Mouse (Mus musculus): Measurements from ENCODE around the gene Polr2b. TPM values are rescaled to one million over a fixed set of nuclear protein-coding genes. Genes with fewer than 3 reads are reported as not detected.

Polr2b gene
- polyA plus RNA-seq, 1 experiment from 2014 or later, result 115 TPM

GRCm38 (mm10) chr5:77307821-77308553 is 2.0 kb upstream of the Polr2b start:
- WGBS, result 82% methylated on average over 5 of the region's 5 CpGs
- Histone ChIP-seq H3K27ac (ENCODE audit: low read depth, low read length) (no peak overlapping the region), H3K4me1 (replicated peaks; ENCODE audit: control insufficient read depth, insufficient read depth, low read length) (0 out of 2 replicates have a peak, but pooled peaks cover 6% of the 10 kb centered on the region), H3K9ac (ENCODE audit: low read length) (0 out of 2 replicates have a peak overlapping the region, but pooled peaks have one; percentile 4), H3K4me3 (ENCODE audit: low read depth, low read length) (peak overlapping the region; percentile 87), H3K36me3 (ENCODE audit: control insufficient read depth, insufficient read depth, low read length) (no peaks in the 10 kb centered on the region; the same call in 1 of the 2 replicates), H3K9me3 (ENCODE audit: control insufficient read depth, low read length) (no peaks in the 10 kb centered on the region), H3K4me2 (ENCODE audit: low read depth, low read length, severe bottlenecking) (peak overlapping the region; percentile 99), H3K27me3 (ENCODE audit: control insufficient read depth, insufficient read depth, low read length) (no peaks in the 10 kb centered on the region)
- DNase-seq (ENCODE audit: low spot score) (no peak), ATAC-seq (replicated peaks; ENCODE audit: low FRiP score) (no peak)

- Histone ChIP-seq H3K9ac (ENCODE audit: low read length) (peak overlapping the region; percentile 79), H3K27me3 (ENCODE audit: control insufficient read depth, insufficient read depth, low read length) (no peaks in the 10 kb centered on the region), H3K4me2 (ENCODE audit: low read depth, low read length, severe bottlenecking) (peak overlapping the region; percentile 99), H3K36me3 (ENCODE audit: control insufficient read depth, insufficient read depth, low read length) (no peaks in the 10 kb centered on the region; the same call in 1 of the 2 replicates), H3K4me1 (replicated peaks; ENCODE audit: control insufficient read depth, insufficient read depth, low read length) (0 out of 2 replicates have a peak, but pooled peaks cover 6% of the 10 kb centered on the region), H3K9me3 (ENCODE audit: control insufficient read depth, low read length) (no peaks in the 10 kb centered on the region), H3K27ac (ENCODE audit: low read depth, low read length) (peak overlapping the region; percentile 87; the same call in 1 of the 2 replicates), H3K4me3 (ENCODE audit: low read depth, low read length) (peak overlapping the region; percentile 87)
- under 1% methylated on average over 76 of the region's 76 CpGs for WGBS
- DNase-seq (ENCODE audit: low spot score) (peak; percentile 78), ATAC-seq (replicated peaks; ENCODE audit: low FRiP score) (peak; percentile 28)
Measured at GRCm38 (mm10) chr5:77309051-77309906, 668 bp upstream of the Polr2b start.

GRCm38 (mm10) chr5:77314206-77314605 is 4.3 kb downstream of the Polr2b start:
- Histone ChIP-seq H3K4me1 (replicated peaks; ENCODE audit: control insufficient read depth, insufficient read depth, low read length) (no peaks in the 10 kb centered on the region), H3K4me2 (ENCODE audit: low read depth, low read length, severe bottlenecking) (no peak overlapping the region), H3K27ac (ENCODE audit: low read depth, low read length) (no peak overlapping the region), H3K9me3 (ENCODE audit: control insufficient read depth, low read length) (no peaks in the 10 kb centered on the region), H3K4me3 (ENCODE audit: low read depth, low read length) (no peak overlapping the region), H3K36me3 (ENCODE audit: control insufficient read depth, insufficient read depth, low read length) (peaks cover 3% of the 10 kb centered on the region; the same call in 1 of the 2 replicates), H3K9ac (ENCODE audit: low read length) (no peak overlapping the region), H3K27me3 (ENCODE audit: control insufficient read depth, insufficient read depth, low read length) (no peaks in the 10 kb centered on the region)
- ATAC-seq (replicated peaks; ENCODE audit: low FRiP score) (no peak), DNase-seq (ENCODE audit: low spot score) (no peak)
- WGBS, result 94% methylated on average over 4 of the region's 4 CpGs

- Histone ChIP-seq H3K36me3 (ENCODE audit: control insufficient read depth, insufficient read depth, low read length) (peaks cover 3% of the 10 kb centered on the region; the same call in 1 of the 2 replicates), H3K27me3 (ENCODE audit: control insufficient read depth, insufficient read depth, low read length) (no peaks in the 10 kb centered on the region), H3K27ac (ENCODE audit: low read depth, low read length) (no peak overlapping the region), H3K4me1 (replicated peaks; ENCODE audit: control insufficient read depth, insufficient read depth, low read length) (no peaks in the 10 kb centered on the region), H3K9me3 (ENCODE audit: control insufficient read depth, low read length) (no peaks in the 10 kb centered on the region), H3K4me3 (ENCODE audit: low read depth, low read length) (no peak overlapping the region), H3K9ac (ENCODE audit: low read length) (no peak overlapping the region), H3K4me2 (ENCODE audit: low read depth, low read length, severe bottlenecking) (no peak overlapping the region)
- ATAC-seq (replicated peaks; ENCODE audit: low FRiP score), result no peak
- 95% methylated on average over 6 of the region's 6 CpGs for WGBS
- DNase-seq (ENCODE audit: low spot score), result no peak
Measured at GRCm38 (mm10) chr5:77314986-77315385, 5.0 kb downstream of the Polr2b start.

GRCm38 (mm10) chr5:77324936-77325335 is 15.0 kb downstream of the Polr2b start:
- Histone ChIP-seq H3K36me3 (ENCODE audit: control insufficient read depth, insufficient read depth, low read length) (peaks cover 21% of the 10 kb centered on the region), H3K4me2 (ENCODE audit: low read depth, low read length, severe bottlenecking) (no peak overlapping the region), H3K9ac (ENCODE audit: low read length) (no peak overlapping the region), H3K27ac (ENCODE audit: low read depth, low read length) (no peak overlapping the region), H3K4me3 (ENCODE audit: low read depth, low read length) (no peak overlapping the region), H3K4me1 (replicated peaks; ENCODE audit: control insufficient read depth, insufficient read depth, low read length) (no peaks in the 10 kb centered on the region), H3K27me3 (ENCODE audit: control insufficient read depth, insufficient read depth, low read length) (no peaks in the 10 kb centered on the region), H3K9me3 (ENCODE audit: control insufficient read depth, low read length) (no peaks in the 10 kb centered on the region)
- WGBS, result 86% methylated on average over 1 of the region's 1 CpGs
- DNase-seq (ENCODE audit: low spot score) (no peak), ATAC-seq (replicated peaks; ENCODE audit: low FRiP score) (no peak)

GRCm38 (mm10) chr5:77330154-77330553 is 20.2 kb downstream of the Polr2b start:
- no peaks in the 10 kb centered on the region for H3K9me3 ChIP-seq (ENCODE audit: control insufficient read depth, low read length)
- no peak overlapping the region for H3K27ac ChIP-seq (ENCODE audit: low read depth, low read length)
- H3K4me3 ChIP-seq (ENCODE audit: low read depth, low read length), result no peak overlapping the region
- H3K9ac ChIP-seq (ENCODE audit: low read length), result no peak overlapping the region
- no peak overlapping the region for H3K4me2 ChIP-seq (ENCODE audit: low read depth, low read length, severe bottlenecking)
- H3K36me3 ChIP-seq (ENCODE audit: control insufficient read depth, insufficient read depth, low read length), result peaks cover 12% of the 10 kb centered on the region; the same call in 1 of the 2 replicates
- DNase-seq (ENCODE audit: low spot score), result no peak
- no peaks in the 10 kb centered on the region for H3K4me1 ChIP-seq (replicated peaks; ENCODE audit: control insufficient read depth, insufficient read depth, low read length)
- no peaks in the 10 kb centered on the region for H3K27me3 ChIP-seq (ENCODE audit: control insufficient read depth, insufficient read depth, low read length)
- ATAC-seq (replicated peaks; ENCODE audit: low FRiP score), result no peak
- WGBS, result 85% methylated on average over 5 of the region's 5 CpGs

- H3K9ac ChIP-seq (ENCODE audit: low read length), result no peak overlapping the region
- H3K4me2 ChIP-seq (ENCODE audit: low read depth, low read length, severe bottlenecking), result no peak overlapping the region
- H3K36me3 ChIP-seq (ENCODE audit: control insufficient read depth, insufficient read depth, low read length), result peaks cover 21% of the 10 kb centered on the region
- no peak overlapping the region for H3K27ac ChIP-seq (ENCODE audit: low read depth, low read length)
- no peaks in the 10 kb centered on the region for H3K4me1 ChIP-seq (replicated peaks; ENCODE audit: control insufficient read depth, insufficient read depth, low read length)
- H3K4me3 ChIP-seq (ENCODE audit: low read depth, low read length), result no peak overlapping the region
- H3K27me3 ChIP-seq (ENCODE audit: control insufficient read depth, insufficient read depth, low read length), result no peaks in the 10 kb centered on the region
- no peak for DNase-seq (ENCODE audit: low spot score)
- no peaks in the 10 kb centered on the region for H3K9me3 ChIP-seq (ENCODE audit: control insufficient read depth, low read length)
- no peak for ATAC-seq (replicated peaks; ENCODE audit: low FRiP score)
- 87% methylated on average over 4 of the region's 4 CpGs for WGBS
Measured at GRCm38 (mm10) chr5:77340033-77340432, 30.1 kb downstream of the Polr2b start.

GRCm38 (mm10) chr5:77348901-77349300 is 39.0 kb downstream of the Polr2b start:
- Histone ChIP-seq H3K4me1 (replicated peaks; ENCODE audit: control insufficient read depth, insufficient read depth, low read length) (no peaks in the 10 kb centered on the region), H3K36me3 (ENCODE audit: control insufficient read depth, insufficient read depth, low read length) (peaks cover 6% of the 10 kb centered on the region), H3K4me2 (ENCODE audit: low read depth, low read length, severe bottlenecking) (no peak overlapping the region), H3K9ac (ENCODE audit: low read length) (no peak overlapping the region), H3K27ac (ENCODE audit: low read depth, low read length) (no peak overlapping the region), H3K27me3 (ENCODE audit: control insufficient read depth, insufficient read depth, low read length) (no peaks in the 10 kb centered on the region), H3K4me3 (ENCODE audit: low read depth, low read length) (no peak overlapping the region), H3K9me3 (ENCODE audit: control insufficient read depth, low read length) (no peaks in the 10 kb centered on the region)
- DNase-seq (ENCODE audit: low spot score) (no peak), ATAC-seq (replicated peaks; ENCODE audit: low FRiP score) (no peak)
- 97% methylated on average over 8 of the region's 8 CpGs for WGBS
